8 mouse cellular contexts compared by ENCODE assay signal in the genomic region with DNA sequence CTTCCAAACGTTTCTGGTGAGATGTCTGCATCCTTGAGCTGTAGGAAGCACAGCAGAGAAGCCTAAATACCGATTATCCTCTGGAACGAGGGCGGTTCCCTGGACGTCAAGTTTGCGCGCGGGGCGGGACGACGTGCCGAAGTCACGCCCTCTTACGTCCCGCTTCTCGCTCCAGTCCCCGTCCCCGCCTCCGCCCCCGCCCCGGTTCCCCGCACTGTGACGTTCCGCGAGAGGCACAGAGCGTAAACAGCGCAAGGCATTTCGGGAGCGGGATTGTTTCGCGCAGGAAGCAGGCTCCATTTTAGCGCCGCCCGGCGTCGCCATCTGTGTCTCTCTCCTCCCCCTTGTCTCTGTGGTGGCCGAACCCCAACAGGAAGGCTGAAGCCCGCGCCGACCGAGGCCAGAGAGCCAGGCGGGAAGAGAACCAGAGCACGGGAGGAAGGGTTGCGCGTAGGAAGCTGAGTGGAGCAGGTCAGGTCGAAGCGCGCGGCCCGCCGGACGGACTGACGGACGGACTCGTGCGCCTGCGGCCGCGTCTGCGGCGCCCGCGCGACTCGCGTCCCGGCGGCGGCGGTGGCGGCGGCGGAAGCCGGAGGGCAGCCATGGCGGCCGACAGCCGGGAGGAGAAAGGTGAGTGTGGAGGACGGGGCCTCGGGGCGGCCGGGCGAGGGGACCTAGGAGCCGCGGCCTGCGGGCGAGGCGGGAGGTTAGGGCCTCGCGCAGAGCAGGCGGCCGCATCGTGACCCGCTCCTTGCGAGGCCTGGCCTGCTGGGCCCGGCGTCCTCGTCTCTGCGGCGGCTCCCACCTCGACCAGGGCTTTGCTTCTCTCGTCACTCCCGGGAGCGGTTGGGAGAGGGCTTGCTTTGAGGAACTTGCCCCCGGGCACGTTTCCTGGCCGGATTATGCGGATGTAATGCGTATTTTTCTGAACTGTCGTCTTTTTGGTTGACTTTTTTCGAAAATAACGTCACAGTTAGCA. TPM values are rescaled to one million over a fixed set of nuclear protein-coding genes. Genes with fewer than 3 reads are reported as not detected.
DNase-seq lines count a peak whose midpoint lies in the region; ATAC-seq lines count a peak whose summit lies in the region.

A gene (plus strand): TSS at position 260 of the 979 bp plus-strand sequence.

- no peaks in the 10 kb centered on the region for H3K36me3 ChIP-seq in heart, embryonic 14.5 days (ENCODE audit: control insufficient read depth, insufficient read depth, low read length)
- H3K36me3 ChIP-seq in liver, embryonic 13.5 days, result no peaks in the 10 kb centered on the region
- H3K36me3 ChIP-seq in stomach, embryonic 16.5 days (ENCODE audit: control insufficient read depth, insufficient read depth, low read length), result no peaks in the 10 kb centered on the region

- H3K4me1 ChIP-seq in heart, embryonic 14.5 days (ENCODE audit: control insufficient read depth in 2 of 2, insufficient read depth in 2 of 2, low read length in 2 of 2), result peaks cover 2 to 7% of the 10 kb centered on the region in 2 experiments; a peak in 2 of 4 replicates
- peaks cover 25% of the 10 kb centered on the region for H3K4me1 ChIP-seq in liver, embryonic 13.5 days (replicated peaks)
- peaks cover 10% of the 10 kb centered on the region for H3K4me1 ChIP-seq in stomach, embryonic 16.5 days (ENCODE audit: control insufficient read depth, insufficient read depth, low read length)

- peak within 1 kb of the TSS; percentile 88 for H3K9ac ChIP-seq in heart, embryonic 14.5 days (ENCODE audit: low read length)
- peak within 1 kb of the TSS; percentile 98 for H3K9ac ChIP-seq in liver, embryonic 13.5 days
- H3K9ac ChIP-seq in stomach, embryonic 16.5 days (ENCODE audit: low read length), result peak within 1 kb of the TSS; percentile 98

- peak within 1 kb of the TSS; percentile 88 for H3K4me2 ChIP-seq in heart, embryonic 14.5 days (ENCODE audit: low read length)
- peak within 1 kb of the TSS; percentile 75 for H3K4me2 ChIP-seq in liver, embryonic 13.5 days
- peak within 1 kb of the TSS; percentile 65 for H3K4me2 ChIP-seq in stomach, embryonic 16.5 days (ENCODE audit: low read depth, low read length)

- ATAC-seq in CD4-positive, CD25-positive, alpha-beta regulatory T cell, adult 4 months, result peak; percentile 88
- peak; percentile 99 for ATAC-seq in heart, embryonic 14.5 days (ENCODE audit: insufficient number of reproducible peaks, insufficient read depth, low FRiP score, low read depth)
- peak; percentile 98 for ATAC-seq in liver, embryonic 13.5 days (ENCODE audit: low read depth)
- ATAC-seq in stomach, embryonic 16.5 days (ENCODE audit: insufficient read depth, low FRiP score), result peak; percentile 99

- WGBS in heart, embryonic 14.5 days, result under 1% methylated on average over 108 of the region's 111 CpGs
- under 1% methylated on average over 109 of the region's 111 CpGs for WGBS in liver, embryonic 13.5 days (ENCODE audit: insufficient replicate concordance)
- under 1% methylated on average over 102 of the region's 111 CpGs for whole genome bisulfite sequencing in stomach, embryonic 16.5 days

- H3K27me3 ChIP-seq in heart, embryonic 14.5 days (ENCODE audit: control insufficient read depth, insufficient read depth, low read length), result no peaks in the 10 kb centered on the region
- no peaks in the 10 kb centered on the region for H3K27me3 ChIP-seq in liver, embryonic 13.5 days
- H3K27me3 ChIP-seq in stomach, embryonic 16.5 days (ENCODE audit: control insufficient read depth, insufficient read depth, low read length), result no peaks in the 10 kb centered on the region

- H3K9me3 ChIP-seq in heart, embryonic 14.5 days (ENCODE audit: control insufficient read depth, low read length), result no peaks in the 10 kb centered on the region
- H3K9me3 ChIP-seq in liver, embryonic 13.5 days (replicated peaks), result no peaks in the 10 kb centered on the region
- H3K9me3 ChIP-seq in stomach, embryonic 16.5 days (replicated peaks; ENCODE audit: control insufficient read depth, low read length), result no peaks in the 10 kb centered on the region

- DNase-seq in c-Kit-negative CD71-positive TER-119-positive erythroid progenitor cells, embryonic 14.5 days (ENCODE audit: low read depth, low spot score), result peak; percentile 89
- DNase-seq in fibroblast of lung, adult 2 months (ENCODE audit: low read depth), result peak; percentile 87
- DNase-seq in kidney, postnatal 14 days, result peak; percentile 96
- DNase-seq in liver, embryonic 13.5 days, result peak; percentile 86
- DNase-seq in neural tube, embryonic 10.5 days (ENCODE audit: extremely low spot score, low spot score), result peak; percentile 93

- H3K27ac ChIP-seq in heart, embryonic 14.5 days (replicated peaks in 1 of 2; ENCODE audit: control insufficient read depth in 1 of 2, insufficient read depth in 1 of 2, low read depth in 2 of 2, low read length in 2 of 2), result peak within 1 kb of the TSS; percentile 99 to 100
- peak within 1 kb of the TSS; percentile 99 for H3K27ac ChIP-seq in liver, embryonic 13.5 days
- H3K27ac ChIP-seq in stomach, embryonic 16.5 days (ENCODE audit: low read length), result peak within 1 kb of the TSS; percentile 99

- peak within 1 kb of the TSS; percentile 85 to 94 for H3K4me3 ChIP-seq in heart, embryonic 14.5 days (ENCODE audit: control insufficient read depth in 1 of 2, insufficient read depth in 1 of 2, low read depth in 1 of 2, low read length in 2 of 2)
- peak within 1 kb of the TSS; percentile 97 for H3K4me3 ChIP-seq in liver, embryonic 13.5 days (replicated peaks)
- peak within 1 kb of the TSS; percentile 80 for H3K4me3 ChIP-seq in stomach, embryonic 16.5 days (replicated peaks; ENCODE audit: low read length)

RNA-seq across cellular contexts. Expression of the gene that starts here (rescaled TPM):
- polyA plus RNA-seq in CD4-positive, CD25-positive, alpha-beta regulatory T cell, adult 4 months (2017; shearing (Covaris generic)), result 10 to 100 TPM; 74.9 to 83.7 TPM
- 29.7 and 31.5 TPM in 2 replicates for polyA plus RNA-seq in heart, embryonic 14.5 days (2014; fragmentation: Nextera tagmentation; extraction: Ambion mirVana)
- 15.3 and 17.7 TPM in 2 replicates for polyA plus RNA-seq in liver, embryonic 13.5 days (2015; fragmentation: Nextera tagmentation; extraction: Ambion mirVana)
- 29.9 and 34.6 TPM in 2 replicates for polyA plus RNA-seq in stomach, embryonic 16.5 days (2015; fragmentation: Nextera tagmentation; extraction: Ambion mirVana)

Comparison
In these comparisons a context has a peak if more than half of its experiments do, and no peak if none do; other contexts are left out.
1. Peak in every context shown above with its lines: DNase-seq, ATAC-seq, H3K4me3 ChIP-seq and H3K27ac ChIP-seq.